Mouse (Mus musculus): ENCODE measurements around the gene Kcnn4.

DNA sequence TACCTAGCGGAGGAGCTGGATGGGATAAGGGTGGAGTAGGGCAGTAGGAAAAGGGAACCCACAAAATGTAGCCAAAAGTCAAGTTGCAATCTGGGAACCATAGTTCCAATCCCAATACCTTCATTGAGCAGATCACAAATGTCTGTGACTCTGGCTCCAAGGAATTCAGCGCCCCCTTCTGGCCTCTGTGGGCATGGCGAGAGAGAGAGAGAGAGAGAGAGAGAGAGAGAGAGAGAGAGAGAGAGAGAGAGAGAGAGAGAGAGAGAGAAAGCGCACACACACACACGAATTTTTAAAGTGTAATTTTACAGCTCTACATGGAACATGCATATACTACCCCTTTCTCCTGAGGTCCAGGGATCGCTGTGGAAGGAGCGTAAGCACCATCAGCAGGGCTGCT lies 6.8 kb upstream of the Kcnn4 start:
- TF ChIP-seq CTCF (IDR thresholded peaks at IDR 0.05; ENCODE audit: borderline replicate concordance, insufficient read depth, low read length) = no peak
- no peak for TF ChIP-seq POLR2A (IDR thresholded peaks at IDR 0.05; ENCODE audit: low read depth, low read length)

Data from embryonic fibroblast, embryonic 13.5 days (primary cell).